Mouse (Mus musculus) spleen, embryonic (tissue): ENCODE results near the gene Exoc6b.

Experiments
- CTCF ChIA-PET: fragments of 350-600 bp; sonication (Branson Sonifier 250); formaldehyde crosslinking; loops from one replicate; lab custom pipeline; 2022; lab: Charles Lee

The Exoc6b gene

GRCm38 (mm10) chr6:84736942-84737341 lies 332.4 kb downstream of the Exoc6b start:
- CTCF ChIA-PET: no interaction called here

- CTCF ChIA-PET: no interaction called here
Measured at GRCm38 (mm10) chr6:84726876-84727275, 342.4 kb downstream of the Exoc6b start.

- CTCF ChIA-PET: no interaction called here
Measured at GRCm38 (mm10) chr6:84713171-84713570, 356.1 kb downstream of the Exoc6b start.

GRCm38 (mm10) chr6:84710831-84711230 lies 358.5 kb downstream of the Exoc6b start:
- CTCF ChIA-PET: no interaction called here

- CTCF ChIA-PET: interaction anchor here (0.7 kb wide), 1 partner anchor 463 kb away, joined by 12 read pairs; no protein-coding TSS in a partner anchor
Measured at GRCm38 (mm10) chr6:84708631-84709030, 360.7 kb downstream of the Exoc6b start.

- CTCF ChIA-PET: no interaction called here
Measured at GRCm38 (mm10) chr6:84699579-84699978, 369.7 kb downstream of the Exoc6b start.

- CTCF ChIA-PET: no interaction called here
Measured at GRCm38 (mm10) chr6:84698288-84698673, 371.0 kb downstream of the Exoc6b start.

- CTCF ChIA-PET: no interaction called here
Measured at GRCm38 (mm10) chr6:84697474-84698287, 371.6 kb downstream of the Exoc6b start.

- CTCF ChIA-PET: no interaction called here
Measured at GRCm38 (mm10) chr6:84693844-84694243, 375.5 kb downstream of the Exoc6b start.

GRCm38 (mm10) chr6:84693204-84693603 lies 376.1 kb downstream of the Exoc6b start:
- CTCF ChIA-PET: no interaction called here

GRCm38 (mm10) chr6:84691907-84692306 lies 377.4 kb downstream of the Exoc6b start:
- CTCF ChIA-PET: no interaction called here

- CTCF ChIA-PET: no interaction called here
Measured at GRCm38 (mm10) chr6:84677770-84678169, 391.5 kb downstream of the Exoc6b start.

- CTCF ChIA-PET: no interaction called here
Measured at GRCm38 (mm10) chr6:84674936-84675335, 394.4 kb downstream of the Exoc6b start.

GRCm38 (mm10) chr6:84674136-84674535 lies 395.2 kb downstream of the Exoc6b start:
- CTCF ChIA-PET: no interaction called here

- CTCF ChIA-PET: no interaction called here
Measured at GRCm38 (mm10) chr6:84661451-84662112, 407.7 kb downstream of the Exoc6b start.

- CTCF ChIA-PET: no interaction called here
Measured at GRCm38 (mm10) chr6:84660982-84661381, 408.3 kb downstream of the Exoc6b start.

GRCm38 (mm10) chr6:84657091-84657490 lies 412.2 kb downstream of the Exoc6b start:
- CTCF ChIA-PET: no interaction called here

- CTCF ChIA-PET: no interaction called here
Measured at GRCm38 (mm10) chr6:84656680-84657079, 412.6 kb downstream of the Exoc6b start.

- CTCF ChIA-PET: no interaction called here
Measured at GRCm38 (mm10) chr6:84651902-84652301, 417.4 kb downstream of the Exoc6b start.

- CTCF ChIA-PET: no interaction called here
Measured at GRCm38 (mm10) chr6:84647197-84647596, 422.1 kb downstream of the Exoc6b start.

- CTCF ChIA-PET: no interaction called here
Measured at GRCm38 (mm10) chr6:84646696-84647095, 422.6 kb downstream of the Exoc6b start.

GRCm38 (mm10) chr6:84641062-84641431 lies 428.3 kb downstream of the Exoc6b start:
- CTCF ChIA-PET: no interaction called here
